Mouse (Mus musculus): ENCODE measurements around the gene Tial1.

Tial1 gene

DNA sequence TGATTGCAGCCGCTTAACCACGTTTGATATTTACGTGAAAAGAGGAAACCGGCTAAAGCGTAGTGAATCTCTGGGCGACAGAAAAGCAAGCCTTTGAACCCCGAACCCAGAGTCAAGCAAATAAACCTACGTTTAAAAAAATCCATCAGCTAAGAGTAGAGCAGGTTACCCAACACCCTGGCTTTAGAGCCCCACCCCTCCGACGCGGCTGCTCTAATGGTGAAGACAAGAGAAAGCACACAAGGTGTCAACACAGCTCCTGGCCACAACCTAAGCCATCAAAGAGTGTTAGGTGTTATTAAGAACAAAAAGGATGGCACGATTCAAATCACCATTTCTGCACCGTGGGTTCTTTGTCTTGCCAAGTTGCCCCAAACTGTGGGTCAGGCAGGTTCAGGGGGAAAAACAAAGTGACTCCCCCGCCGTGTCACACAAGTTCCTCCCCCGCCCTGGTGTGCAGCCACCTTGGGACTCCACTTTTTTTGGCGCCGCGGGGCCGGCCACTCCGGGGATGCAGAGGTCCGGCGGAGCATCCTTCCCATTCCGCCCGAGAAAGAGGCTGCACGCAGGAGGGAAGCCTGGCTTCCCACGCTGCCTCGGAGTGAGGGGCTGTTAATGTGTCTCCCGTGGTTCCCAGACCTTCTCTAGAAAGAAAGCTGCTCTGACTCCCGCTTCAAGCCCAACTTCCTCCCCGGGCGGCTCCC is 44.1 kb downstream of the Tial1 start:
- DNase-seq (ENCODE audit: low read depth in 2 of 2, low spot score in 2 of 2) = peak; percentile 32 to 55

DNA sequence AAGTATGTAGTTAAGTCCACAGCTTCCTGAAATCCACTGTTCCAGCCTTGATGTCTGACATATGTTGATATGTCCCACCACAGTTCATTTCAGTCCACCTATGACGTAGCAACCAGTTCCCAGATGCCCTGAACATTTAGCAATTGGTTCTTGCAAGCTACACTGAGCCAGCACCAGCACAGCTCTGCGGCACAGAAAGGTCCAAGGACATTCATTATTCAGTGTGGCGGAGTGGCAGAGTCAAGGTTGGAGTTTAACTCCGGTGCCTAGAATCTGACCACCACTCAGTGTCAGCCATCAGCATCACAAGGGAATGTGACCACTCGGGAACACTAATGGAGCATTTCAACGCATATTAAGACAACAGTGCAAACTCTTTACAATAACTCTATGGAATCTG is 44.9 kb downstream of the Tial1 start:
- no peak for DNase-seq (ENCODE audit: low read depth in 2 of 2, low spot score in 2 of 2)

DNA sequence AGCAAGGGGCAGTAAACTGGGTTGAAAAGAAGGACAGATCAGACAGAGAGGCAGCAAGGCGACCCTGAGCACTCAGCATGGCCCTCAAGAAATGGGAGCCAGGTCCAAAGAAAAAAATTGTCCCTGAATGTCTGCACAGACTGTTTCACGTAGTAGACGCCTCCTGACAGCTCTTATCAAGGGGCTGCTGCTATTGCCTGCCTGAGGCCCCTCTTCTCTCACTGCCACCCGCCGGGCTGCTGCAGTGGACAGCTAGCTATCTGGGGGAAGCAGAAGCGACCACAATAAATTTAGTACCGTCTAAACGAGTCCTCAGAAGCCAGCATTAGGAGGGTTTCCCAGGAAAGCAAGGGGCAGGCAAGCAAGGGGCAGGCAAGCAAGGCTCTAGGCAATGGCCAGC is 47.1 kb downstream of the Tial1 start:
- DNase-seq (ENCODE audit: low read depth in 2 of 2, low spot score in 2 of 2) = no peak

DNA sequence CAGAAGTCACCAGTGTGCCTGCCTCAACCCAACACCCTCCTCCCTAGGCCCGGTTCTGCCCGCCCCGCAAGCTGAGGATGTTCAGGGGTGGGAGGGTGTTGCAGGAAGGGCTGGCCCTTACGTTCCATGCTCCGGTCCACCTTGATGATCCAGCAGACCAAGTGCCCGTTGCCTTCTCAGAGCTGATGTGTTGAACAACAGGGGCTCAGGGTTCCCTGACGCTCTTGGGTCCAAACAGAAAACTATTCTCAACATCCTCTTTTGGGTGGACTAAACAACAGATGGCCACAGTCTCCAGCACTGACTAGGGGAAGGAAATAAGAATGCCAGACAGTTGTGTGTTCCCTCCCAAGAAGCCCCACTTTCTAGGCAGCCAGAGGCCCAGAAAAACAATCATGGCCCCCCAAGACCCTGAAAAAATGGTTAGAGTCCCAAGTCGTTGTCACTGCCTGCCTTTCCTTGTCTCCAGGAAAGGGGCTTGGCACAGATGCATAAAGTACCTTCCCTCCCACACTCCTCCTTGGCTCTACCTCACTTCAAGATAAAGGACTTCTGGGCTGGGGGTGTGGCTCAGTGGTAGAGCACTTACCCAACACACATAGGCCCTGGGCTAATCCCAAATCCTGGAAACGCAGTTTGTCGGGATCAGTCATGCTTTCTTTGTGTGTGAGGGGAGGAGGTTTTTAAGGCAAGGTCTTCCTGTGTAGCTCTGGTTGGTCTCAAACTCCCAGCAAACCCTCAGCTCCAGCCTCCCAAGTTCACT is 49.3 kb downstream of the Tial1 start:
- no peak for DNase-seq (ENCODE audit: low read depth in 2 of 2, low spot score in 2 of 2)

DNA sequence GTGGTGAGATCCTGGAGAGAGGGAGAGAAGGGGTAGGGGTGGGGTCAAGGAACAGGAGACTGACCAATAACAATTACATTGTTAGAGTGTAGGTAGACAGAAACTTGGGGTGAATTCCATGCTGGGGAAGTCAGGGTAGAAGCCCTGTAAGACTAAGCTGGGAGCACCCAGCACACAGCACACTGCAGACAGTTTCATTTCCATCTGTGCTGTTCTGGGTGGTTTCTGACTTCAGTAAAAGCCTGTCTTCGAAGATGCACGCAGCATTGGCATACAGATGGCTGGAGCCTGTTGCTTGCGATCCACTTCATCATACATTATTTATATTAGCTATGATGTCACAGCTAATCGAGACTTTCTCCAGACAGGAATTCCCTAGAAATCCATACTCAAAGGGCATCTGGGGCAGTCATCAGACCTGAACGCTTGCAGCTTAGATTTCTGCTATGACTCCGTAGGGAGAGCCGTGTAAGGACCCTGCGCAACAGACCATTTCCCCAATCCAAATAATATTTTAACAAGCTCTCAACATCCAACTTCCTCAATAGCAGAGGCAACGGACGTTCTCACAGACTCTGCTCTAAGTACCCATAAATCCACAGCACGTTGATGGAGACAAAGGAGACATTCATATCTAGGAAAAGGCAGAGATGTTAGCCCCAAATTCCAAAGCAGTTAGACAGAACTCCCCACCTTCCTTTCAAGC is 50.7 kb downstream of the Tial1 start:
- DNase-seq (ENCODE audit: low read depth in 2 of 2, low spot score in 2 of 2) = no peak

DNA sequence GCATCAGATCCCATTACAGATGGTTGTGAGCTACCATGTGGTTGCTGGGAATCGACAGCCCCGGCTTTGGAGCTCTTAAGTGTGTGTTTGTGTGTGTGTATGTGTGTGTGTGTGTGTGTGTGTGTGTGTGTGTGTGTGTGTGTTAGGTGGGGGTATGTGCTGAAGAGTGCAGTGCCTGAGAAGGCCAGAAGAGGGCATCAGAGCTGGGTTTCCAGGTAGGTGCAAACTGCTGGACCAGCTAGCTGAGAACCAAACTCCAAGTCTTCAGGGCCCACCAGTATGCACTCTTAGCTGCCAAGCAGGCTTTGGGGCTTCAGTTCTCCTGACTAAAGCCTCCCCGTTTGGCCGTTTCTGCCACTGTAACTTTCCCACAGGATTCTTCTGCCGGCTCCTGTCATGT is 53.3 kb downstream of the Tial1 start:
- peak; percentile 25 to 49 for DNase-seq (ENCODE audit: low read depth in 2 of 2, low spot score in 2 of 2)

DNA sequence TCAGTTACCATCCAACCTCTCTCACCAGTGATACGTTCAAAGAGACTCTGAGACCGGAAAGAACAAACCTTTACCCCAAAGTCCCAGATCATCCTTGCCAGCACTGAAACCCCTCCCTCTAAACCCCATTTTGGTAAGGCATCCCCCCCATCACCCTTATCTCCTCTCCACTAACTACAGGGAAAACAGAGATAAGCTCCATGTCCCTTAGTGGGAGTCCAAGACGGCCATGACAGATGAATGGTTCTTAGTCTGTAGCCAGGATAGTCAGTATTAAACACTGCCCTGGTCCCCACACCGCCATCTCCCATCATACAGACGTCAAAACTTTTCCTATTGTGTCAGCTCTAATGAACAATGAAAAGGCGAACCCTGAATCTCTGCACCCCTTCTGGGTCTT is 57.5 kb downstream of the Tial1 start:
- no peak for DNase-seq (ENCODE audit: low read depth in 2 of 2, low spot score in 2 of 2)

DNA sequence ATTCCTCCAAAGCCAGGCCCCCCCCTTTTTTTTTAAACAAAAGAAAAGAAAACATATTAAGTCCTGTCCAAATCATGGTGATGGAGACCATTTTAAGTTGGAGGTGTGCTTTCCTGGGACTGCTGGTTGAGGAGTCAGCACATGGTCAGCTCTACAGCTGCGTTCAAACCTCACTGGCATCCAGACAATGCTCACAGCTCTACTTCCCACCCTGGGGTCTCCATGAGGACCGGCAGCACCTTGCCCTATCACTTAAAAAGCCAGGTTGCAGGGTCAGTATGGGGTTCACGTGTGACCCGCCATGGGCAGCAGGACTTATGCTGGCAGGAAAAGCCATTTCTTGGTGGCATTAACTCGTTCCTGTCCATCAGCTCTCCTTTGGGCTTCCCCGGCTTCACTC is 57.9 kb downstream of the Tial1 start:
- DNase-seq (ENCODE audit: low read depth in 2 of 2, low spot score in 2 of 2) = no peak

DNA sequence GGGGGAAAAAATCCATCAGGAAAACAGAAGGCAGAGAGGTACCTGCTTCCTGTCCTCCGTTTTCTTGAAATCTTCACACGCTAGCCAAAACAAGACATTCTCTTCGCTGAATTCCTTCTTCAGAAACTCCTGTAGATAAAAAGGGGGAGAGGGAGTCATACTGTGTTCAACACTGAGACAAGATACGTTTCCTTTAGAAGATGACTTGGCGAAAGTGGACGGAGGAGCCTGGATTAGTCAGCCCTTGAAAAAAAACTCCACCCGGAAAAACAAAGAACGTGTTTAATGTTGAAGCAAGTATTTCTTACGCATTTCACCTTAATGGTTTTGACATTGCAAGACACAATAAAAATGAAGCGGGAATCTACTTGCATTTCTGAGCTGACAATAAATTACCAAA is 58.4 kb downstream of the Tial1 start:
- DNase-seq (ENCODE audit: low read depth in 2 of 2, low spot score in 2 of 2) = no peak

DNA sequence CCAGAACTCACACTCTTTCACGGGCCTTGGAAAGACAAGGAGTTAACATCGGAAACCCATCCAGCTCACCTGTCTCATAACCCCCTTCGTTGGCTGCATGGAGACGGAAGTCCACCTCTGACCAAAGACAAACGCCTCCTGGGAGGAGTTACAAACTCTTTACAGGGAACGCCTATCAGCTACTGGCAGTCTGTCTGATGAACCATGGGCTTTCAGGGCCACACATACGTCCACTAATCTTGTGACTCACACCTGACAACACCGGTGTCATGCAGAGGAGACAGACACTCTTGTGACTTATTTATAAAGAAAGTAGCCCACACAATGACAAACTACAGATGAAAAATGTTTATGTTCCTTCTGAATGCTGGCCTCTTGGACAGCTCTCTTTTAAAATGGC is 58.9 kb downstream of the Tial1 start:
- DNase-seq (ENCODE audit: low read depth in 2 of 2, low spot score in 2 of 2) = no peak

DNA sequence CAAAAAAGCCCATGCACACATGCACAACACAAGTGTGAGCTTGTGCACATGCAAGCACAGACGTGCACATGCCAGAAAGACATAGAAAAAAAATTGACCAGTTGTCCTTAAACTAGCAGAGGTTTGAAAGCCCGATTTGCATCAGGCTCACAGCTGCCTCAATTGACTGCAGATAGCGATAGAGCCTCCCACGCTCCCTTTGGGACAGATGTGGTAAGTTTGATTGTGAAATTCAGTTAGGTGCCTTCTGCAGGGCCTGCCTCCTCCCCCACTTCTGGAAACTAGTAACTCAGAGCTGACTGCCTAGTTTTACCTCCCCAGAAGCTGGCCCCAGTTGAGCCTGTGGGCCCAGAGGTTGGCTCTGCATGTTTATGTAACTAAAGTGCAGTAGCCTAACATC is 62.9 kb downstream of the Tial1 start:
- no peak for DNase-seq (ENCODE audit: low read depth in 2 of 2, low spot score in 2 of 2)

DNA sequence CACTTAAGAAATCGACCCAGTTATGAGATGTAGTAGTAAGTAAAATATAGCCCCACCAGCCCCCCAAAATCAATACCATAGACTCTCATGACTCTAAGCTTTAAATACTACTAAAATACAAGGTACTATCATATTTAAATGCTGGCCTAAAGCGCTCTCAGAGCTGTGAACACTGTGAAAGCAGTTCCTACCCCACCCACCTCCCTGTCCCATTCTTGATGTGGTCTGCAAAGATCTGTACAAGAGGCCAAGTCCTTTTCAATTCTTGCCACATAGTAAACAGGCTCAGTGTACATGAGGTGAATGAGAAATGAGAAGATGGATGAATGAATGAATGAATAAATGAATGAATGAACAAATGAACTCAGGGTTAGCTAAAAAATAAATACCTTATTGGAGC is 64.5 kb downstream of the Tial1 start:
- no peak for DNase-seq (ENCODE audit: low read depth in 2 of 2, low spot score in 2 of 2)

DNA sequence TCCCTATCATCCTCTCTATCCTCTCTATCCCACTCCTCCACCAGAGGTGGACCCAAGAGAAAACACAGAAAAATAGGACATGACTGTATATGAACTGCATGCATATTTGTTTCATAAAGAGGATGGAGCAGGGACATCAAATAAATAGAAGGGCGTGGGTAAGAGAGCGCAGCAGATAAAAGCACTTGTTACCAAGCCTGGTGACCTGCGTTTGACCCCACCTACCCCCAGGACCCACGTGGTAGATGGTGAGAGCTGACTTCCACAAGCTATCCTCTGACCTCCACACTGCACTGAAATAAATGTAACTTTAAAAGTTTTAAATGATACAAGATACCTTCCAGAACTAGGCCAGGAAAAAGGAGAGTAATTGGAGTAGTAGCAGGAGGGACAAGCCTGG is 67.8 kb downstream of the Tial1 start:
- peak in 1 of 2 experiments; percentile 51 for DNase-seq (ENCODE audit: low read depth in 2 of 2, low spot score in 2 of 2)

DNA sequence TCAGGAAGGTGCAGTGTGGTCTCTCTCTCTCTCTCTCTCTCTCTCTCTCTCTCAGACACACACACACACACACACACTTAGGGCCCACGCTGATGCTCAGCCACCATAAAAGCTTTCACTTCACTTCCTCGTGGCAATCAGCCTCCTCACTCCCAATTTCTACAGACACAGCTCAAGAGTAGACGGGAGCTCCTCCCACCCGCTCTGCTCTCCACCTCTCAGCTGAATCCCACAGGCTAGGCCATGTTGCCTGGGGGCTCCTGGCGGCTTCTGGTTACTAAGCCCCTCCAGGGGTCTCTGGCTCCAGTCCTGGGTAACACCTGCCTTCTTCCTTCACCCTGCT is 68.6 kb downstream of the Tial1 start:
- DNase-seq (ENCODE audit: low read depth in 2 of 2, low spot score in 2 of 2) = no peak

DNA sequence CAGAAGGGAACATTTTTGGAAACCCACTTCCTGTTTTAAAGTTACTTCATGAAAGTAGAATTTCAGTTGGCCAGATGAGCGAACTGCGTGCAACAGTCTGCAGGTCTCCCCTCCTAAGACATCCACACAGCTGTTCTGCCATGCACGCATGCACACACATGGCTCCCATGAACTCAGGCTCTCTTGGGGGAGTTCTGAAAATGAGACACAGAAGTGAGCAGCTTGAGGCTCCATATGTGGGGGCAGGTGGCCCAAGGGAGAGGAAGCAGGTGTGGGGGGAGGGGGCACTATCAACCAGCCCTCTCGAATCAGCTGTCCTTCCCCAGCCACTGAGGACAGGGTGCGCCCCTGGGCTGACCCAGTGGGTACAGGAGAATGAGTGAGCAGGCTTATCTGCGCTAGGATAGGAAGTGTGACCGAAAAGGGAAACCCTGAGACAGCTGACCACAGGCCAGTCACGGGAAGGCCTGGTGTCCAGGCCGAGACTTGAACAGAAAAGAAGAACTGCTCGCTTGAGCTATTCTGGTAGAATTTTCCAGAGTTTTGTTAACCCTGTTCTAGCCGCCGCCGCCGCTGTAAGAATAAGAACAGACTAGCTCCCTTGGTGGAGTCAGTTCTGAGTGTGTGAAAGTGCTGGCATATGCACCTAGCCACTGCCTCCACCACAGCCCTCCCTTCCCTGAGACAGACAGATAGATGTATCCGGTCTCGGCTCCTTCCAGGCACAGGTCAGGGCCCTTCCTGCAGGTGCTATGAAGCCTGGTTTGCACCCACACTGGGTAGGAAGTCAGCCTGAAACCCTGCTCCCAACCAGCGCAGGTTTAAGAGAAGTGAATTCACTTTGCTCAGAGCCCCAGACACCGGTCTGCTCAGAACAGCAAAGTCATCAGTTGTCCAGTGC is 69.2 kb downstream of the Tial1 start:
- peak; percentile 62 to 71 for DNase-seq (ENCODE audit: low read depth in 2 of 2, low spot score in 2 of 2)

DNA sequence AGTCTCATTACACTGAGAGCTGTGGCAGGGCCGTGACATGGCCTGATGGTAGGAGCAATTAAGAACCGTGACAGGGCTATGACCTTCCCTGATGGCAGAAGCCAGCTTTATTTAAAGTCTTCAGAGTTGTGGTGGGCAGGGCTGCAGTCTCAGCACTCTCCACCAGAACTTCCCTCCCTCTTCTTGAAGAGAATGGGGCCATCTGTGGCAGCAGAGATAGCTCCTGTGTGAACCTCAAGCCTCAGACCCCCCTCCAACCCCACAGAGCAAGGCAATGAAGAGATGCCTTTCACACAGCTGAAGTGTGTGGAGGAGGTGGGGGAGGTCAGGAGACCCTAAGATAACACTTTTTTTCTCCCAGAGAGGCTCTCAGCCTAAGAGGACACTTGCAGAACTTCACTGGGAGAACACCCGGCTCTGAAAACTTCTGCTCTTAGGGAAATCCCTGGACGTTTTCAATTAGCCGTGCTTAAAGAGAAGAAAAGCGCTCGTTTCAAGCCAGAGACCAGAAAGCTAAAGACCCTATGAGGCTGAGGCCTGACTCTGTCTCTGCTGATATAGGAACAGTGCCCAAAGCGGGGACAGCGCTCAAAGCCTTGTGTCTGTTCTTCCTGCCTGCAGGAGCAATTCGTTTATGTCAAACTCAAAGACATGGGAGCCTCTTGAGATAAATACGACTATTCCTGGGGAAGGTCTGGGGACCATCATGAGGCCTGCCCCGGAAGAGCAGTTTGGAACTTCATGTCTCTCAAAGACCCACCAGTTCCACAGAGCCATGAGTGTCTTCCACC is 70.1 kb downstream of the Tial1 start:
- no peak for DNase-seq (ENCODE audit: low read depth in 2 of 2, low spot score in 2 of 2)
